Mouse (Mus musculus): ENCODE data around the gene Zfp39.
A peak's percentile ranks its signal among the peaks of the same experiment; 100 is the strongest.

Gene Zfp39

DNA sequence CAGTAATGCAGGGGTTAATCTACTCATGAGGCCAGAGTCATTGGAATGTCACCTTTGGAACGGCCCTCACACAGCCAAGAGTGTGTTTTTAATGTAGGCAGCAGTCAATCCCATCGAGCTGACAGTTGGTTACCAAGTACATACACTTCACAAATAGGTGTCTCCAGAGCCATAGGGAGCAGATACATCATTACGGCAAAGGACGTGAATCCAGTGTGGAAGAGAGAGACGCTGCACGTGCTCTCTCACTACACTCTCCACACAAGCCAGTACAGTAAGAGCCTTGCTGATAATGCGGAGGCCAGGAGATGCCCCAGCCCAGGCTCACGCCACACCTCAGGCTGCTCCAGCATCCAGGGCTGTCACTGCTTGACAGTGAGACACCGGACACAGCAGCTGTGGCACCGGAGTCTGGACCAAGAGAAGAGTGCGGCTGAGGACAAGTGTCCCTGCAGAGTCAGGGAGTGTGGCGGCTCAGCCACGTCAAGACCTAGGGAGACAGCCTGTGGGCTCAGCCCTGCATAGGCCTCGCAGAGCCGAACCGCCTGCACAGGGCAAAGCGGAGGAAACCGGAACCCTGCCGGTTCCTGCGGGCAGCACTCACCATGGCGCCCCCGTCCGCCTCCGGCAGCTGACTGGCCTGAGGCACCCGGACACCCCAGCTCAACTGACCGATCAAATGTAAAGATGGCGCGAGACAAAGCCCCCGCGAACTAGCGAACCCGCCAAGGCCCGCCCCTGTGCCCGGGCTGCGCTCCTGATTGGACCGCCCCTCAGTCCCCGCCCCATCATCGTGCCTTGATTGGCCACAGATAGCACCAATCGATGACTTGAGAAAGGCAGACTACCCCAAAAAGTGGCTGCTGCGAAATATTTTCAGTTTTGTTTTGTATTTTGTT lies at the start of gene Zfp39:
Zfp39 (minus strand) TSS at position 715 of the 899 bp plus-strand sequence.
- DNase-seq (ENCODE audit: low spot score): peak; percentile 96

DNA sequence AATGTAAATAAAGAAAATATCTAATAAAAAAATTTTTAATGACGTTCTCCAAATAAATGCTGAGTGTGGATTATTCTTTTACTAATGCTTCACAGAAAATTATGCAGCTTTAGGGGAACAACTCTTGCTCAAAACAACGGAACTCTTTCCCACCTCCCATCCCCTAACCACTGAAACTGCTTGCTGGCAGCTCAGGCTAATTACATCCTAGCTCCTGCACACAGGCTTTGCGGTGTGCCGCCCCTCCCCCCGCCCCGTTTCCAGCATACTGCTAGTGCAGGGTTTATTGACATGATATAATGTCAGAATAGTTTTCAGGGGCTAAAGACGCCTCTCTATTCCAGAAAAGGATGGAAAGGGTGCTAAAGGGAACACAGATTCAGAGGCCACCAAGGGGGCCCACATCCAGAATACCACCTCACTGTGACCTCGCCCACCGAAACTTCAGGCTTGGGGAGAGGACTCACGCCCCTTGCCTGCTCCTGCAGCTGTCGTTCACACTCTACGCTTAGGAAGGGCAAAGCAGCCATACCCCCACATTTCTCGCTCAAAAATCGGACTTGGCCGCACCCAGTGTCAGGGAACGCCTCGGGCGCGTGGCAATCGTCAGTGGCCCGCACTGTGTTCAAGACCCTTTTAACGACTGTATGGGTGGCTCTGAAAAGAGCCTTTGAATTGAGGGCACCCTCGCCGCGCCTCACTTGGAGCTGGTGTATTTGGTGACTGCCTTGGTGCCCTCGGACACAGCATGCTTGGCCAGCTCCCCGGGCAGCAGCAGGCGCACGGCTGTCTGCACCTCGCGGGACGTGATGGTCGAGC lies 49.5 kb upstream of the Zfp39 start:
- no peak for DNase-seq (ENCODE audit: low spot score)

DNA sequence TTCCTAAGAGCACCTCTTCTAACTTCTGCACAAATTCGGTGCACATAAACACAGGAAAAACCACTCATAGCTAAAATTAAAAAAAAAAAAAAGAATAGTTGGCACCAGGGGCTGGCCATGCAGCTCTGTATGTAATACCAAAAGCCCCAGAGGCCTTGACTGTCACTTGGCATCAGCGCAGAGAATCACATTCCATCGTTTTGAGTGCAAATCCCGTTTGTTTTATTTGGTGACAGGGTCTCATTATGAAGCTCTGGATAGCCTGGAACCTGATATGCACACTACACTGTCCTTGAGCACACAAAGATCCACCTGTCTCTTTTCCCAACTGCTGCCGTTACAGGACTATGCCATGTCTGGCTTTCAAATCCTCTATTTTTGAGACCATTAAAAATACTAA lies 47.2 kb upstream of the Zfp39 start:
- no peak for DNase-seq (ENCODE audit: low spot score)

DNA sequence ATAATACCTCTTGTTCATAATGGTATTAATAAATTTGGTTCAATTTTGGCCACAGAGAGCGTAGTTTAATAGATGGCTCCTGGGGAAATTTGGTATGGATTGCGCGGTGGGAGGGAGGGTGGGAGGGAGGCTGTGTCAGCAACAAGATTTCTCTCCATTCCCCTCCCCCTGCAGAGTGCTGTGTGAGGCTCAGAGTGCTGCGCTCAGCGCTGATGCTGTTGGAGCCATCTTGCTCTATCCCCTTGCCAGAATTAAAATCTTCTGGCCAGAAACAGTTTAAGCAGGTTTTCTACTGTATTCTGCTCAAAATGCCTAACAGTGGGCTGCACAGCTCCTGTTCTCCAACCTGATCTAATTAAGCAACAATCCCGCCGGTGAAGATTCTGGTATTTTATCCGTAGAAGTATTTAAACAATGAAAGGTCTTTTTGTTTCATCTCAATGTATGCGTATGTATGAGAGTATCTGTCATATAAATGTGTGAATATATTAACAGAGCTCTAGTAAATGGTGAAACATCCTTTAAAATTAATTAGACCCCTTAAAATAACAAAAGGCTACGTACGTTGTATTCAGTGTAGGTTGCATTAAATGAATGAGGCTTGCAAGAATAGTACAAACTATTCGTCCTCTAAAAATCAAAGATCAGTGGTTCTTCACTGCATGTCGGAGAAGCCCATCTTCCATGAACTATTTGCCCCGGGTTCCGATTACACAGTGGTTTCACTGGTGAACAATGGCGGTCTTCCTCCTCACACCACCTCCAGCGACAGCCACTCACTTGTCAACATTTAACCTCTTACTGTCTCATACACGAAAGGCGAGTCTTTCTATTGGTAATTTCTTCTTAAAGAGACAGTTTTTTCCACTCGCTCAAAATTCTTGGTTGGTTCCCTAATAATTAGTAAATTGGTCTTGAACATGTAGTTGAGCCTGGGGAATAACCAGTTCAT lies 45.7 kb upstream of the Zfp39 start:
- DNase-seq (ENCODE audit: low spot score): no peak

DNA sequence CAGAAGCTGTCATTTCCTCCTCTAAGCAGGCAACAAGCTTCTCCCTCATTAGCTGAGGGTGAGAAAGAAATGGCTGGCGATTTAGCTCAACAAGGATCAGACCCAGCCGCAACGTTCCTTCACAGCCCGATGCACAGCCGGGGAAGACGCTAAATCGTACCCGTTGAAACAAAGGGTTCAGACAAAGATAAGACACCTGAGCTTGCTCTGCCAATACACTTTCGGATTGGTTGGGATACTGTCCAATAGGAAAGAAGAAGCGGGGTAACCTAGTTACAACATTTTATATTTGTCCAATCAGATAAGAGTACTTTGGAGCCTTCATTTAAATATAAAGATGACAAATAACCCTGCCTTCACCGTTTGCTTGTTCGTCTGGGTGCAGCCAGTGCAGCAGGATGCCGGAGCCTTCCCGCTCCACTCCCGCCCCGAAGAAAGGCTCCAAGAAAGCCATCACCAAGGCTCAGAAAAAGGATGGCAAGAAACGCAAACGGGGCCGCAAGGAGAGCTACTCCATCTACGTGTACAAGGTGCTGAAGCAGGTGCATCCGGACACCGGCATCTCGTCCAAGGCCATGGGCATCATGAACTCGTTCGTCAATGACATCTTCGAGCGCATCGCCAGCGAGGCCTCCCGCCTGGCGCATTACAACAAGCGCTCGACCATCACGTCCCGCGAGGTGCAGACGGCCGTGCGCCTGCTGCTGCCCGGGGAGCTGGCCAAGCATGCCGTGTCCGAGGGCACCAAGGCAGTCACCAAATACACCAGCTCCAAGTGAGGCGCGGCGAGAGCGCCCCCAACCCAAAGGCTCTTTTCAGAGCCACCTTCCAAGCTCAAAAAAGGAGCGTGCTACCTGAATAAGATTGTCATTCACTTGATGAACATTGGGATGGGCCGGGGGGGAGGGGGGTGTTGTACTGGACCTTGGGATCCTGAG lies 44.8 kb upstream of the Zfp39 start, which contains the start of gene Hist3h2ba:
Hist3h2ba (plus strand) TSS at position 379 of the 938 bp plus-strand sequence.
- DNase-seq (ENCODE audit: low spot score): peak; percentile 70

DNA sequence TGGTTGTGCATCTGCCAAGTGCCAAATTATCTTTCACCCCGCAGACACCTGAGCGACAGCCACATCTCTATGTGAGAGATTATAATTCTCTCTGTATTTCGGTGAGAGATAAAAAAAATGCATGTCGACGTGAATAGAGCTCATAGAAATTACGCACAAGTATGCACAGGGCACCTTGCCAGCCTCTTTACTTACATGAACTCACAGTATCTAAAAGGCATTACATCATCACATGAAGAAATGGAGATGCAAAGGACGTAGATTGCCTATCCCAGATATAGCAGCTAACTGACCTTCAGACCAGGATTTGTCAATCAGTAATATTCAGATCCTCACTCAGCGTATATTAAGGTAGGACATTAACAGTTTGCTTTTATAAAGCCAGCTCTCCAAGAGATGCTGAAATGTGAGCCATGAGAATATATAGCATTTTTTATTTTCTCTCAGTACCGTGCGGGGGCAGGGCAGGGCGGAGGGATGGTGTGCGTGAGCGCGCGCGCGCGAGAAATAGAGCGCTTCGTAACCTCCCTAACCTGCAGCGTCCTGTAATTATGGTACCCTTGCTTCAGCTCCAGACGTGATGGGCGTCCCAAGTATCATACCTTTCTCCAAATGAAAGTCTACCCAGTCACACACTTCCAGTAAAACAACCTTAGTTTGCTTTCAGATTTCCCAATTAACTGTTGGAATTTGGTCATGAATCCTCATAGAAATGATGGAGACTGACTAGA lies 43.9 kb upstream of the Zfp39 start:
- DNase-seq (ENCODE audit: low spot score): no peak

DNA sequence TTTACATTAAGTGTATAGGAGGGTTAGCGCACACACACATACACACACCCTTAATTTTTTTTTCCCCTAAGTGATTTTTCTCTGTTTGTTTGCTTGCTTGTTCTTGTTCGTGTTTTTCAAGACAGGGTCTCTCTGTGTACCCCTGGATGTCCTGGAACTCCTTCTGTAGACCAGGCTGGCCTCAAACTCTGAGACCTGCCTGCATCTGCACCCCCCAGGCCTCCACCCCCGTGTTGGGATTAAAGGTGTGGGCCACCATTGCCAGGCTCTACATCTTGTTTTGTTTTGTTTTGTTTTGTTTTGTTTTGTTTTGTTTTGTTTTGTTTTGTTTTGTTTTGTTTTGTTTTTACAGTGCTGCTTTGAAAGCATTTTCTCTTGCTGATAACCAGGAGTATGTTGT lies 43.3 kb upstream of the Zfp39 start:
- DNase-seq (ENCODE audit: low spot score): no peak

DNA sequence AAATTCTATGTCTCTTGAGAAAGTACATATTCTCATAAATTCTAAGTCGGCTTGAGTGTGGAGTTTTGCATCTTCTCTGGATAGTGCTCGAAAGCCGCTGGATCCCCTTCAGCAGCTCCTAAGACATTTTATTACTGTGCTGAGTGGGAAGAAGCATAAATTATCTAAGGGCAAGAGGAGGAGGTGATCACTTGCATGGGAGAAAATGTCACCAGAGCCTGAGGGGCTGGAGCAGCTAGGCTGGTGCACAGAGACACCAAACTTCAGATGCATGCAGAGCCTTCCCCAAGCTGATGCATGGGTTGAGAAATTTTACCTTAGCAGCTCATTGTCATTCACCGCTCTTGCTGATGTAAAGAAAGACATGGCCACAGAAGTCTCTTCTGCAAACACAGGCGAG lies 40.1 kb upstream of the Zfp39 start:
- DNase-seq (ENCODE audit: low spot score): no peak

DNA sequence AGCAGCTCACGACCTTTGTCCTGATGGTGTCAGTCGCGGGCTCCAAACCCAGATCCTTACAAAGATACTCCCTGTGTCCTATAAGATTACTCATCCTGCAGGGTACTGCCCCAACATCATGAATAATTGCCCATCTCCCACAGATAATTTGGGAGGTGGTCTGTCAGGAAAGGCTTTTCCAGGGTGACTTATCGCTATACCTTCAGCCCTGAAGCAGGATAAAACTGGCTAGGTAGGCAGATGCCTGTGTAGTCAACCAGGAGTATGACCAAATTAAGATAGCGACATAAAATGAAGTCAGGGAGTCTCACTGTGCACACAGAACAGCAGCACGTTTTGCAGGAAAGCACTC lies 35.0 kb upstream of the Zfp39 start:
- no peak for DNase-seq (ENCODE audit: low spot score)

DNA sequence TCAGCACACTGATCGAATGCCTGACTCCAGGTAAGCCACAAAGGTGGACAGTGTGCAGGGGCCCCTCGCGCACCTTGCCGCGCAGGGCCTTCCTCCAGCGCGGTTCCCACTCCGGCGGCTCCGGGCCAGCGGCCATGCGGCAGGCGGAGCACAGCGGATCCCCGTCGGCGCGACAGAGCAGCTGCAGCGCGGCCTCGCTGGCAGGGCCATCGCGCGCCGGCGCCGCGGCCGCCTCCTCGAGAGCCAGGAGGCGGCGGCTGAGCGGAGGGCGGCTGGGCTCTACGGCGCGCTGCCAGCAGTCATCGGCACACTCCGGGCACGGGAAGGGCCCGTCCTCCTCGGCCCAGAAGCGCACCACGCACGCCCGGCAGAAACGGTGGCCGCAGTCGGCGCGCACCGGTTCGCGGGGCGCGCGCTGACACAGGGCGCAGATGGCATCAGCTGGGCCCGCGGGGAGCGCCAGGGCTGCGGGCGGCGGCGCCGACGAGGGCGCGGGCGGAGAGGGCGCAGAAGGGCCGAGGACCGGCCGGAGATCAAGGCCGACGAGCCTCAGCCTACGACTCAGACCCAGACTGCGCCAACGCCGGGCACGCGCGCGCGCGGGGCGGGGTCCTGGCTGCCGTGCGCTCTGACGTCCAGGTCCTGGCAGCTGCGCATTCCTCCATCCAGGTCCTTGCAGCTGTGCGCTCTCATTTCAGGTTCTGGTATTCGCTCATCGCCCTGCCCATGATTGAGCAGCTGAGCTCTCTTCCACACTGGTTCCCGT lies 34.5 kb upstream of the Zfp39 start, which contains the start of gene Rnf187:
Rnf187 (minus strand) TSS at position 595 of the 766 bp plus-strand sequence.
- DNase-seq (ENCODE audit: low spot score): peak; percentile 83

DNA sequence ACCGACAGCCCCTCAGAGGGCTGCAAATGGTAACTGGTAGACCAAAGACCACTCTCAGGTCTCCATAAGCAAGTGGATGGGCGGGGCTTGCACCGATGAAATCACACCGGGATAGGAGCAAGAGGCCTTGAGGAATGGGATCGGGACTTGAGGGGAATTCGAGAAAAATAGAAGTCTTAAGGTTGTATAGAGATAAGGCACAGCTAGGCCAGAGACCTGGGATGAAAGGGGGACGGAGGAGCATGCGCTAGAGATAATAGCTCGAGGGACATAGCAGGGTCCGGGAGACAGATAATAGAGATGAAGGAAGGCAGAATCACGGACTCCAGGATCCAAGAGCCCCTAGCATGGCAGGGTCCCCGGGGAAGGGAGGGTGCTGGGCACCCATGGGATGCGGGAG lies 33.9 kb upstream of the Zfp39 start:
- DNase-seq (ENCODE audit: low spot score): no peak

DNA sequence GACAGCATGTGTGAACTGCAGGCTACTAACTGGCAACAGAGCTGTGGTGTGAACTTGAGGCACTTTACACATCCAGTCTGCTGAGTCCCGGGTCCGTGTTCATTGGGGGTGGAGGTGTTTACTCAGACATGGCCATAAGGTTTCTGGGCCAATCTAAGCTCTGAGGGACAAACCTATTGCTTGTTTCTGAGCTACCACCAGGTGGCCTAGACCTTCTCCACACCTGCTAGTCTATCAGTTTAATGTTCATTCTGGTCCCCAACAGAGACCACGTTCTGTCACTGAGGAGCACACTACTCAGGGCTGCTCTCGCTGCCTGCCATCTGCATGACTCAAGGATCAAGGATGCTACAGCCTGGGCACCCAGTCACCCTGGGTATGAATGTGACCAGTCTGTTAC lies 27.6 kb upstream of the Zfp39 start:
- no peak for DNase-seq (ENCODE audit: low spot score)

DNA sequence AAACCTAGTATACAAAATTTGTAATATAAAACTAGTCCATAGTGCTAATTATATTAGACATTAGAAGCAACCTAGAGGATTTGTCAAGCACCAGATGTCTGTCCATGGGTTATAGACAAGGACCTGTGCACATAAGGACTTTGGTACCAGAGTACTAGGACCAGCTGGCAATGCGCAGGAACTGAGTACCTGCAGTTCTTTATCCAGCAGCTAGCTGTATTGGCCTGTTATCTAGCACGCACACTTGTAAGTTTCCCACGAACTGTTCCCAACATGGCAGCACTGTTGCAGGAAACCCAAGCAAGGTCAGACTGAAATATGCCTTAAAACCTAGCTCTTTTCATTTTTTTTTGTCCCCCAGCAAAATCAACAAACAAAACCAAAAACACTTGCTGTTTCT lies 26.2 kb upstream of the Zfp39 start:
- DNase-seq (ENCODE audit: low spot score): no peak

DNA sequence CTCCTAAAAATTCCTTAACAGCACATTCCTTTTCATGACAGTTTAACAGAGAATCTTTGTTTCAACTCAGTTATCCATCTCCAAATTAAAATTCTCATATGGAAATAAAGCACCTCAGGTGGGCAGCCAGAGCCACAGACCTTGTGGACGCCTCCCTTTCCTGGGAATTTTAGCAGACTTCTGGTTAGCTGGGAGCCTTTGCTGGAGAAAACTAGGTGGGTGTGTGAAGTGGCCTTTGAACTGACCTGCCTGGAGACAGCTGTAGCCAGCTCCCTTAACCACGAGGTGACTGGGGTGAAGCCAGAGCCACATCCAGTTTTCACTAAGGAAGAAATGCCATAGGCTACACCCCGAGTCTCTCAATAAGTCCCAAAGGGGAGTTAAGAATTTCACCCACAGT lies 25.6 kb upstream of the Zfp39 start:
- no peak for DNase-seq (ENCODE audit: low spot score)

DNA sequence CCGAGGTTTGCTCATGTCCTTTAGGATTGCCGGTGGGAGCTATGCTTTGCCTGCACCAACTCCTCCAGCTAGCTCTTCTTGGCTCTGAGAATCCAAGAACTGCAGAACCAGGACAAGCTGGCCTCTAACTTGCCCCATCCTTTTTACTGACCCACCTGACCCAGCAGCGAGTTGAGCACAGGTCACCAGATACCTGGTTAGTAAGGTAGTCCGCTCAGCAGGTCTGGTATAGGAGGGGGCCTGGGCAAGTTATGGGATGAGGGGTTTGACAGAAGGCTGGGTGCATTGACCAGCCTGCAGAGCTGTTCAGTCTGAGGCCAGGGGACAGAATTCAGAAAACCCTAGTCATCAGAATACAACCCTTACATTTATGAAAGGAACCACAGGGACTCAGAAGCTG lies 25.0 kb upstream of the Zfp39 start:
- DNase-seq (ENCODE audit: low spot score): no peak

DNA sequence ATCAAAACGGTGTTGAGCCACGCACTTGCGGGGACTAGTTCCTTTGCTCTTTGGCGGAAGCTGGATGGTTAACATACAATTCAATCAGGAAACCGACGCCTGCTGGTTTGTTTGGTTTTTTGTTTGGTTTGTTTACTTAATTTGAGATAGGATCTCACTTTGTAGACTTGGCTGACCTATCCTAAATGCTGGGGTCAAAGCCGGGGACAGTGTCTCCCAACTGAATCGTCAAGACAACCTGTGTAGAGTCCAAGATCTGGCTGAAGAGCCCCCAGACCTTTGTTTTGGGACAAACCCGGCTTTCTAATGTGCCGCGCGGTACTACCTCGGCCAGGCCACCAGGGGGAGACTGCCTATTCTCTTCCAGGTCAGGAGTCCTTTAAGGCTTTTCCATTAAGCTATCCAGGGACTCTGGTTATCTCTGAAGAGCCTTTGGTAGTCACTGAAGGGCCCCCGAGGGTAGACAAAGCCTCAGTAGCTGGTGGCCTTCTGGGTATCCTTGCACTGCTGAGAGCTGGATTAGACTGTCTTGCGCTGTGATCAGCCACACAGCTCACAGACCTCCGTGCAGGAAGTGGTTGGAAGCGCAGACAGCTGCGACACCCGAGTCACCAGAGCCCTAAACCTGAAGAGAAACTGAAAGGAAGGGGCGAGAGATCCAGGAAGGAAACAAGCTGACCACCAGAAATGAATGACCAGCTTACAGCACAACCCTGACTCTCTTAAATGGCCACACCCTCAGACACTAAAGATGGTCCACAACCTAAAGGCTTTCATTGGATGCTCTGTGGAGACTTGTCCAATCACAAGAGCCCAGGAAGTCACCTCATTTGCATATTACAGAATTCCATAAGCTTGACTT lies 24.0 kb upstream of the Zfp39 start:
- DNase-seq (ENCODE audit: low spot score): peak; percentile 80

DNA sequence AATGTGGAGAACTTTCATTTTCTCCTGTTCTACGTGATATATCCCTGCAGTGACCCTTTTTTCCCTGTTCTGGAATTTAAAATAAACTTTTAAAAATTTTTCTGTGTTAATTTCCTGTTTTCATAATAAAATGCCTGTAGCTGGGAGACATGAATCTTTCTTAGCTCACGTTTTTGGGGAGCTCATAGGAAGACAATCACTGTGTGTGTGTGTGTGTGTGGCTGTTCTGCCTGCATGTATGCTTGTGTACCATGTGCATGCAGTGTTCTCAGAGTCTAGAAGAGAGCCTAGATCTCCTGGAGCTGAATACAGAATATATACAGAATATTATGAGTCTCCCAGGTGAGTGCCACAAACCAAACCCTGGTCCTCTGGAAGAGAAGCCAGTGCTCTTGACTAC lies 23.0 kb upstream of the Zfp39 start:
- no peak for DNase-seq (ENCODE audit: low spot score)

DNA sequence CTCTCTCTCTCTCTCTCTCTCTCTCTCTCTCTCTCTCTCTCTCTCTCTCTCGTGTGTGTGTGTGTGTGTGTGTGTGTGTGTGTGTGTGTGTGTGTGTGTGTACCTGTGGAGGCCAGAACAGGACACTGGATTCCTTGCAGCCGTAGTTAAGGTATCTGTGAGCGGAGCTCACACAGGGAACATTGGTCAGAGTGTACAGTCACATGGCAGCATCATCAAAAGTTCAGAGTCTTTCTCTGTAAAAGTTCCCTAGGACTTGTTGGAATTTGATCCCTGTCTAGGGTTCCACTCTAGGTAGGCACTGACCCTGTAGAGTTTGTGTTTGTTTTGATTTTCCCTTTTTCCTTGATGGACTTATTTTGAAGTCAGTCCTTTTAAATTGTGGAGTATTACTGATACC lies 22.6 kb upstream of the Zfp39 start:
- no peak for DNase-seq (ENCODE audit: low spot score)
